Mouse (Mus musculus): Measurements from ENCODE around the gene Erc2.

- TF ChIP-seq CTCF (conservative IDR thresholded peaks at IDR 0.05; ENCODE audit: low read length) (no peak), NANOG (IDR thresholded peaks at IDR 0.05; ENCODE audit: borderline replicate concordance, low read length) (no peak)
Observed at GRCm38 (mm10) chr14:28356031-28356430, 733.8 kb downstream of the Erc2 start.

All from E14TG2a.4 (cell line).